Mouse (Mus musculus): Measurements from ENCODE around the gene AU022252. TPM values are rescaled to one million over a fixed set of nuclear protein-coding genes. Genes with fewer than 3 reads are reported as not detected.

Gene AU022252
- total and polyA plus RNA-seq, 3 experiments = 6.4 to 24.8 (median 17.7) TPM

DNA sequence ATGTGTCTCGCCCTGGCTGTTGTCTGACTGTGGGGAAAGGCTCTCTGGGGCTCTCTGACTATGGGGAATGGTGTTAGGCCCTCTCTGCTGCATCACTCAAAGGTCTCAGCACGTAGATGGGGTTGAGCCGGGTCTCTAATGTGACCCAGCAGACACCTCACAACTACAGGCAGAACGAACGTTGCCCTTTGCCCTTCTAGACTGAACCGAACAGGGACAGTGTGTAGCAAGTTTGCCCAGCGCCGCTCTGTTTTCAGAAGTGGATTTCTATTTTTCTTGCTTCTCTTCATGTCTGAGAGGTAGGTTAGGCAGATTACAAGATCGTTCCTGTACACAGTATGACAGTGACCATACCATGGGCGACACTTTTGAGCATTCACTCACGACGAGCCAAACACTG is 10.1 kb upstream of the AU022252 start:
- Histone ChIP-seq H3K27me3 (ENCODE audit: control insufficient read depth, insufficient read depth, low read length) (no peaks in the 10 kb centered on the region), H3K4me1 (ENCODE audit: control insufficient read depth, insufficient read depth, low read length) (peaks cover 1% of the 10 kb centered on the region; the same call in 1 of the 2 replicates), H3K79me2 (replicated peaks; ENCODE audit: control insufficient read depth, insufficient read depth, low read length) (no peaks in the 10 kb centered on the region), H3K9ac (ENCODE audit: low read depth, low read length) (no peak overlapping the region), H3K4me3 (no peak overlapping the region), H3K36me3 (ENCODE audit: control insufficient read depth, insufficient read depth, low read length) (no peaks in the 10 kb centered on the region), H3K27ac (no peak overlapping the region)
- intact Hi-C loops (cut with DNase I) = no loop called here
- WGBS = 91% methylated on average over 12 of the region's 12 CpGs
- DNase-seq = no peak
- TF ChIP-seq CTCF (IDR thresholded peaks at IDR 0.05) = no peak
- no peak for TF ChIP-seq POLR2A (IDR thresholded peaks at IDR 0.05; ENCODE audit: insufficient read depth, low read depth, low read length)
- TF ChIP-seq EP300 (IDR thresholded peaks at IDR 0.05; ENCODE audit: insufficient read depth, low read depth, low read length) = no peak

DNA sequence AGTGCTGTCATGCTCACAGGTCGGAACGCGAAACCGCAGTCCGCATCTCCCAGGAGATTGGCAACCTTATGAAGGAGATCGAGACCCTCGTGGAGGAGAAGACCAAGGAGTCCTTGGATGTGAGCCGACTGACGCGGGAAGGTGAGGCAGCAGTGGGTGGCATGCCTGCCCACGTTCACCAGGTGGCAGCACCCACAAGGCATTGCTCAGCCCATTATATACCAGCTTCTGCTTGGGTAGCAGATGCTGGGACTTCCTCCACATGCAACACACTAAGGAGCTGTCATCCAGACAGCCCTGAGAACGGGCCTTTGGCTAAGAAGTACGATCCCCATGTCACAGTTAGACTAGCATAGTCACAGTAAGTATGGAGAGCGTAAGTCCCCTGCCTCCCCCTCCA is 9.2 kb upstream of the AU022252 start:
- Histone ChIP-seq H3K9ac (ENCODE audit: low read depth, low read length) (no peak overlapping the region), H3K79me2 (replicated peaks; ENCODE audit: control insufficient read depth, insufficient read depth, low read length) (no peaks in the 10 kb centered on the region), H3K36me3 (ENCODE audit: control insufficient read depth, insufficient read depth, low read length) (no peaks in the 10 kb centered on the region), H3K4me1 (ENCODE audit: control insufficient read depth, insufficient read depth, low read length) (no peaks in the 10 kb centered on the region; the same call in 1 of the 2 replicates), H3K27ac (no peak overlapping the region), H3K27me3 (ENCODE audit: control insufficient read depth, insufficient read depth, low read length) (no peaks in the 10 kb centered on the region), H3K4me3 (no peak overlapping the region)
- no peak for TF ChIP-seq POLR2A (IDR thresholded peaks at IDR 0.05; ENCODE audit: insufficient read depth, low read depth, low read length)
- TF ChIP-seq EP300 (IDR thresholded peaks at IDR 0.05; ENCODE audit: insufficient read depth, low read depth, low read length) = no peak
- TF ChIP-seq CTCF (IDR thresholded peaks at IDR 0.05) = peak; percentile 77
- DNase-seq = peak in 1 of 2 experiments; percentile 49
- 87% methylated on average over 14 of the region's 14 CpGs for WGBS
- intact Hi-C loops (cut with DNase I) = no loop called here

DNA sequence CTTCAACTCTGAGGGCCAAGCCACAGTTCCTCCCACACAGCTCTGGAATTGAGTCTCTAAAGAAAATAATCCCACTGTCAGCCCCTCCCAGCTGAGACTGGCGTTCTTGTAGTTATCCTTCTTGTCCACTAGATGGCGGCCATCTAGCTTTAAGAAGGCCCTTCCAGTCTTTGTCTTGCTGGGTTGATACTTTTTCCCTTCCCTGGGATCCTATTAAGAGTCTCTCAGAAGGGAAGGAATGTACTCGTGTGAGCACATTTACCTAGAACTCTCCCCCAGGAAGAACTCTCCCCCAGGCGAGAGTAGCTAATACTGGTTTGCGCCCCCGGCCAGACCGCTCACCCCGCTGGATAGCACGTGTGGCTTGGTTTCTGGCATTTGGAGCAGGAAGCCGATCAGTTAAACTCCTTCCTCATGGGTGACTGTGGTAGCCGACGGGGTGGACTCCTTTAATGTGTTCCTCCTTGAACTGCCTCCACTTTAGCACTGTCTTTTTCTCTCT is 6.7 kb upstream of the AU022252 start:
- no peak overlapping the region for H3K4me3 ChIP-seq
- no peaks in the 10 kb centered on the region for H3K36me3 ChIP-seq (ENCODE audit: control insufficient read depth, insufficient read depth, low read length)
- WGBS = 24% methylated on average over 12 of the region's 12 CpGs
- H3K27ac ChIP-seq = no peak overlapping the region; the same call in 1 of the 2 replicates
- TF ChIP-seq POLR2A (IDR thresholded peaks at IDR 0.05; ENCODE audit: insufficient read depth, low read depth, low read length) = no peak
- peak; percentile 96 for TF ChIP-seq CTCF (IDR thresholded peaks at IDR 0.05)
- H3K4me1 ChIP-seq (ENCODE audit: control insufficient read depth, insufficient read depth, low read length) = no peaks in the 10 kb centered on the region; the same call in 1 of the 2 replicates
- intact Hi-C loops (cut with DNase I) = loop anchor here (2.0 kb wide), 1 partner anchor 100 kb away; no protein-coding TSS in a partner anchor
- H3K27me3 ChIP-seq (ENCODE audit: control insufficient read depth, insufficient read depth, low read length) = no peaks in the 10 kb centered on the region
- H3K9ac ChIP-seq (ENCODE audit: low read depth, low read length) = peak overlapping the region; percentile 62
- DNase-seq = peak; percentile 40 to 48
- H3K79me2 ChIP-seq (replicated peaks; ENCODE audit: control insufficient read depth, insufficient read depth, low read length) = no peaks in the 10 kb centered on the region

DNA sequence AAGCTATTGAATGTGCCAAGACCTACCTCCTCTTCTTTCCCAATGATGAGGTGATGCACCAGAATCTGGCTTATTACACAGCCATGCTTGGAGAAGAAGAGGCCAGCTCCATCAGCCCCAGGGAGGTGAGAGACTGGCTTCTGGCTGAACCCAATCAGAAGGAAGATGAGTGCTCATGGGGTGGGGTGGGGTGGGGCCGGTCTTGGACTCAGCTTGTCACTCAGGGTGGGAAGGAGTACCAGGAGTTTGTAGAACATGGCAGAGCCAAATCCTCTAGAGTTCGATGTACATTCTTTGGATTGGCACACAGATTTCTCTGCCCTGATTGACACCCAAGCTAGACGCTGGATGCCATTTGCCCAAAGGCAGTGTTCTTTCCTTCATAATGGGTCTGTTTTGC is 6.1 kb upstream of the AU022252 start:
- Histone ChIP-seq H3K36me3 (ENCODE audit: control insufficient read depth, insufficient read depth, low read length) (no peaks in the 10 kb centered on the region), H3K4me1 (ENCODE audit: control insufficient read depth, insufficient read depth, low read length) (no peaks in the 10 kb centered on the region; the same call in 1 of the 2 replicates), H3K27me3 (ENCODE audit: control insufficient read depth, insufficient read depth, low read length) (no peaks in the 10 kb centered on the region), H3K9ac (ENCODE audit: low read depth, low read length) (no peak overlapping the region), H3K4me3 (no peak overlapping the region), H3K79me2 (replicated peaks; ENCODE audit: control insufficient read depth, insufficient read depth, low read length) (no peaks in the 10 kb centered on the region), H3K27ac (peak overlapping the region; percentile 28; the same call in 1 of the 2 replicates)
- no peak for DNase-seq
- intact Hi-C loops (cut with DNase I) = loop anchor here (2.0 kb wide), 1 partner anchor 100 kb away; no protein-coding TSS in a partner anchor
- TF ChIP-seq EP300 (IDR thresholded peaks at IDR 0.05; ENCODE audit: insufficient read depth, low read depth, low read length) (no peak), POLR2A (IDR thresholded peaks at IDR 0.05; ENCODE audit: insufficient read depth, low read depth, low read length) (no peak), CTCF (IDR thresholded peaks at IDR 0.05) (no peak)
- 75% methylated on average over 3 of the region's 3 CpGs for WGBS

DNA sequence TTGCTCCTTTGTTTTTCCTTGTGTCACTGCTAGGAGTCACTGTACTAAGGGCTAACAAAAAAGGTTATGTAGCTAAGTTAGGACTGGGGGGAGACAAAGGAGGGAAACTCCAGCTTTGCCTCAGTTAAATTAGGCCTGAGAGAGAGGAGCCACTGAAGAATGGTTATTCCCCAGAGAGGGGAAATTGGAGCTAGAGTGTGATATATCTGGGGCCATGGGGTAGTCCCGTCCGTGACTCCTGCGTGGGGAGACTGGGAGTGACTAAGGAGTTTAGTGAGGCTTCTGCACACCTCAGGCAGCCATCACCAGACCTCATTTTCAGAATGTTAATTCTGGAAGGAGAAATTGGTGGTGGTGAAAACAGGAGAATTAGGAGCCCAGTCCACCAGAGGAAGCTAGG is 1.8 kb upstream of the AU022252 start:
- no peak overlapping the region for H3K27ac ChIP-seq
- 68% methylated on average over 3 of the region's 3 CpGs for WGBS
- H3K36me3 ChIP-seq (ENCODE audit: control insufficient read depth, insufficient read depth, low read length) = no peaks in the 10 kb centered on the region
- no peaks in the 10 kb centered on the region for H3K27me3 ChIP-seq (ENCODE audit: control insufficient read depth, insufficient read depth, low read length)
- no peak overlapping the region for H3K9ac ChIP-seq (ENCODE audit: low read depth, low read length)
- H3K79me2 ChIP-seq (replicated peaks; ENCODE audit: control insufficient read depth, insufficient read depth, low read length) = peaks cover 1% of the 10 kb centered on the region; the same call in 1 of the 2 replicates
- intact Hi-C loops (cut with DNase I) = no loop called here
- TF ChIP-seq CTCF (IDR thresholded peaks at IDR 0.05) = no peak
- no peak for TF ChIP-seq EP300 (IDR thresholded peaks at IDR 0.05; ENCODE audit: insufficient read depth, low read depth, low read length)
- TF ChIP-seq POLR2A (IDR thresholded peaks at IDR 0.05; ENCODE audit: insufficient read depth, low read depth, low read length) = no peak
- H3K4me1 ChIP-seq (ENCODE audit: control insufficient read depth, insufficient read depth, low read length) = peaks cover 1% of the 10 kb centered on the region; the same call in 1 of the 2 replicates
- no peak for DNase-seq
- H3K4me3 ChIP-seq = peak overlapping the region; percentile 98; the same call in 1 of the 2 replicates

DNA sequence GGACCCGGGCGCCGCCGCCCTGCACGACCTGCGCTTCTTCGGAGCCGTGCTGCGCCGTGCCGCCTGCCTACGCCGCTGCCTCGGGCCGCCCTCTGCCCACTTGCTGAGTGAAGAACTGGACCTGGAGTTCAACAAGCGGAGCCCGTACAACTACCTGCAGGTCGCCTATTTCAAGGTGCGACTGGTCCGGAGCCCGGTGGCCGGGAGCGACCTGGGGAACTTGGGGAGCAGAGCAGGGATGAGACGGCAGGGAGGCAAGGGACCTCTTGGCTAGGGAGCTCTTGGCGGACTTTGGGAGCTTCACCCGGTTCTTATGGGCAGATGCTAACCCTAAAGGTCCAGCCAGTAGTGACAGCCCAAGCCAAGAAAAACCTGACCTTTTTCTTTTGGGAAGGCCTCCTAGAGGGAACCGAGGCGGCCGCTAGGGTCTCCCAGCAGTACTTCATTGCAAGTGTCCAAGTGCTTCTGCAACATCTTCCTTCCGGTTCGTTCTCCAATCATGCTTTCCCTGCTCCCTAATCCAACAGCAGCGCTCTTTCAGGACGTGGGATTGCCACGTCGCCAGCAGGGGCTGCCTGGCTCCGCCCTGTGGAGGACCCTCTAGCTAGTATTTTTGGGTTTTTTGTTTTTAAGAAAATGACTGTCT is 867 bp upstream of the AU022252 start:
- Histone ChIP-seq H3K4me1 (ENCODE audit: control insufficient read depth, insufficient read depth, low read length) (peaks cover 1% of the 10 kb centered on the region; the same call in 1 of the 2 replicates), H3K36me3 (ENCODE audit: control insufficient read depth, insufficient read depth, low read length) (no peaks in the 10 kb centered on the region), H3K27ac (peak overlapping the region; percentile 77), H3K9ac (ENCODE audit: low read depth, low read length) (peak overlapping the region; percentile 95), H3K79me2 (replicated peaks; ENCODE audit: control insufficient read depth, insufficient read depth, low read length) (peaks cover 1% of the 10 kb centered on the region; the same call in 1 of the 2 replicates), H3K4me3 (peak overlapping the region; percentile 98), H3K27me3 (ENCODE audit: control insufficient read depth, insufficient read depth, low read length) (no peaks in the 10 kb centered on the region)
- intact Hi-C loops (cut with DNase I) = no loop called here
- TF ChIP-seq POLR2A (IDR thresholded peaks at IDR 0.05; ENCODE audit: insufficient read depth, low read depth, low read length) = 0 out of 2 replicates have a peak, but pooled peaks have one; percentile 39
- peak; percentile 43 for TF ChIP-seq CTCF (IDR thresholded peaks at IDR 0.05)
- TF ChIP-seq EP300 (IDR thresholded peaks at IDR 0.05; ENCODE audit: insufficient read depth, low read depth, low read length) = no peak
- peak; percentile 53 to 62 for DNase-seq
- 1% methylated on average over 36 of the region's 36 CpGs for WGBS

Measured in heart, adult 2 months (tissue).